Mouse (Mus musculus): Measurements from ENCODE around the gene Lrba.

DNA sequence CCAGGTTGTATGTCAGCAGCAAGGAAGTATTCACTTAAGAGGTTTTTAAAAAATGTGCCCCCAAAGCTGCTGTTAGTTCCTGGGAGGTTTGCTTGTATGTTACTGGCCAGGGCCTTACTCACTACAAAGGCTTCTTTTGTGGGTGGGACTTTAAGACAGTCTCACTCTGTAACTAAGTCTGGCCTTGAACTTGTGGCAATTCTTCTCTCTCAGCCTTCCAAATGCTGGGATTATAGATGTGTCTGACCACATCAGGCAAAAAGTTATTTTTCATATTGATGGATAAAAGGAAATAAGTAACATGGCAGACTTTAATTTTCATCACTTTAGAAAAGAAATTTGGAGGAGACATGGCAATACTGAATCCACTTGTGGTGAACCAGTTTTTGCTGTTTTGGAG lies 28.1 kb downstream of the Lrba start:
- TF ChIP-seq CTCF (IDR thresholded peaks at IDR 0.05; ENCODE audit: extremely low read depth, insufficient read depth, low read length) (no peak), POLR2A (IDR thresholded peaks at IDR 0.05; ENCODE audit: extremely low read depth, insufficient read depth, low read length) (no peak)
